In genomic region chr9:74186748-74187400, GRCm38 (mm10) we compare ENCODE assay signal across 11 mouse cellular contexts.
A peak's percentile ranks its signal among the peaks of the same experiment; 100 is the strongest.
DNase-seq lines count a peak whose midpoint lies in the region; ATAC-seq and TF ChIP-seq lines count a peak whose summit lies in the region.
"Had no signal": no experiment of that assay in that cellular context is flagged by ENCODE, and none has a peak within 500 bp of the region (broad histone marks: within the 10 kb centered on the region; RNA-seq: fewer than 3 reads in every experiment).

No protein-coding gene starts in this region.

- H3K9ac ChIP-seq in forebrain, embryonic 16.5 days (replicated peaks; ENCODE audit: low read depth, low read length): peak overlapping the region; percentile 31
- no peak overlapping the region for H3K9ac ChIP-seq in stomach, embryonic 16.5 days (ENCODE audit: low read length)

- peaks cover 12% of the 10 kb centered on the region for H3K4me1 ChIP-seq in forebrain, embryonic 16.5 days (replicated peaks; ENCODE audit: control insufficient read depth, insufficient read depth, low read length)
- H3K4me1 ChIP-seq in stomach, embryonic 16.5 days (ENCODE audit: control insufficient read depth, insufficient read depth, low read length): 0 out of 2 replicates have a peak, but pooled peaks cover 4% of the 10 kb centered on the region

- 3% methylated on average over 16 of the region's 16 CpGs for WGBS in forebrain, embryonic 16.5 days
- 33% methylated on average over 16 of the region's 16 CpGs for WGBS in stomach, embryonic 16.5 days

- no peaks in the 10 kb centered on the region for H3K9me3 ChIP-seq in forebrain, embryonic 16.5 days (ENCODE audit: control insufficient read depth, low read length)
- H3K9me3 ChIP-seq in stomach, embryonic 16.5 days (replicated peaks; ENCODE audit: control insufficient read depth, low read length): no peaks in the 10 kb centered on the region

- no peak overlapping the region for H3K27ac ChIP-seq in forebrain, embryonic 16.5 days (ENCODE audit: low read length)
- peak overlapping the region; percentile 45; the same call in 1 of the 2 replicates for H3K27ac ChIP-seq in stomach, embryonic 16.5 days (ENCODE audit: low read length)
- no peak overlapping the region for H3K27ac ChIP-seq in left cerebral cortex, adult 2 months

- H3K4me3 ChIP-seq in forebrain, embryonic 16.5 days (replicated peaks; ENCODE audit: low read length): peak overlapping the region; percentile 27
- H3K4me3 ChIP-seq in stomach, embryonic 16.5 days (replicated peaks; ENCODE audit: low read length): 0 out of 2 replicates have a peak overlapping the region, but pooled peaks have one; percentile 1
- no peak overlapping the region for H3K4me3 ChIP-seq in left cerebral cortex, adult 2 months

- intact Hi-C loops in left cerebral cortex, postnatal 4 days (cut with DNase I): no loop called here
- intact Hi-C loops in left cerebral cortex, postnatal 14 days (cut with DNase I): no loop called here
- intact Hi-C loops in left cerebral cortex, adult 2 months (cut with DNase I): no loop called here

- peak overlapping the region; percentile 49 for H3K4me2 ChIP-seq in forebrain, embryonic 16.5 days (ENCODE audit: low read length)
- peak overlapping the region; percentile 38 for H3K4me2 ChIP-seq in stomach, embryonic 16.5 days (ENCODE audit: low read depth, low read length)

- peak; percentile 42 for DNase-seq in left cerebral cortex, postnatal 4 days
- no peak for DNase-seq in left cerebral cortex, postnatal 14 days (ENCODE audit: low spot score in 2 of 2)
- peak; percentile 66 for DNase-seq in mesoderm, embryonic 11.5 days (ENCODE audit: low read depth, low spot score)
- DNase-seq in adrenal gland, postnatal 25 days: no peak
- DNase-seq in left cerebral cortex, adult 2 months (ENCODE audit: extremely low spot score in 1 of 2, low spot score in 2 of 2): no peak
- no peak for DNase-seq in cerebellum, adult 11-12 months
- DNase-seq: adrenal gland, postnatal 36 days; heart, postnatal 10 days; right cerebral cortex, adult 18-20 months had no signal

- no peak for TF ChIP-seq CTCF in left cerebral cortex, adult 2 months (IDR thresholded peaks at IDR 0.05)

- no peaks in the 10 kb centered on the region for H3K36me3 ChIP-seq in forebrain, embryonic 16.5 days (ENCODE audit: control insufficient read depth, insufficient read depth)
- H3K36me3 ChIP-seq in stomach, embryonic 16.5 days (ENCODE audit: control insufficient read depth, insufficient read depth, low read length): no peaks in the 10 kb centered on the region

- peak; percentile 93 for ATAC-seq in forebrain, embryonic 16.5 days
- no peak for ATAC-seq in stomach, embryonic 16.5 days (ENCODE audit: insufficient read depth, low FRiP score)

- H3K27me3 ChIP-seq in forebrain, embryonic 16.5 days (replicated peaks; ENCODE audit: control insufficient read depth, insufficient read depth, low read length): peaks cover 11% of the 10 kb centered on the region
- H3K27me3 ChIP-seq in stomach, embryonic 16.5 days (ENCODE audit: control insufficient read depth, insufficient read depth, low read length): no peaks in the 10 kb centered on the region

Comparison
In these comparisons a context has a peak if more than half of its experiments do, and no peak if none do; other contexts are left out.
1. DNase-seq: peak in left cerebral cortex, postnatal 4 days (single experiment) and mesoderm, embryonic 11.5 days (single experiment); none in left cerebral cortex, postnatal 14 days (0 of 2), adrenal gland, postnatal 25 days (single experiment), left cerebral cortex, adult 2 months (0 of 2) and cerebellum, adult 11-12 months (single experiment).